In the genomic region with DNA sequence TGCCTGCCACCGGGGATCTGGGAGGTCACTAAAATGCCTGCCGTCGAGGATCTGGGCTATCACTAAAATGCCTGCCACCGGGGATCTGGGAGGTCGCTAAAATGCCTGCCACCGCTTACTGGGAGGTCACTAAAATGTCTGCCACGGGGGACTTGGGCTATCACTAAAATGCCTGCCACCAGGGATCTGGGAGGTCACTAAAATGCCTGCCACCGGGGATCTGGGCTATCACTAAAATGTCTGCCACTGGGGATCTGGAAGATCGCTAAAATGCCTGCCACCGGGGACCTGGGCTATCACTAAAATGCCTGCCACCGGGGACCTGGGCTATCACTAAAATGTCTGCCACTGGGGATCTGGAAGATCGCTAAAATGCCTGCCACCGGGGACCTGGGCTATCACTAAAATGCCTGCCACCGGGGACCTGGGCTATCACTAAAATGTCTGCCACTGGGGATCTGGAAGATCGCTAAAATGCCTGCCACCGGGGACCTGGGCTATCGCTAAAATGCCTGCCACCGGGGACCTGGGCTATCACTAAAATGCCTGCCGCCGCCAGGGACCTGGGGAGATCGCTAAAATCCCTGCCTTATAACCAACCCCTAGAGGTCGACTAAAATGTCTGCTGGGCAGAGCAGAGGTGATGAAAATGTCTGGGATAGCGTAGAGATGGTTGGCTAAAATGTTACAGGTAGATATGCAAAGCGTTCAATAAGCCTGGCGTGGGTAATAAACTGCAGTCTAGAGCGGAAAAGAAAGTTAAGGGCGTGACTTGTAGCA, we compare ENCODE assay signal across 32 mouse cellular contexts. TPM values are rescaled to one million over a fixed set of nuclear protein-coding genes. Genes with fewer than 3 reads are reported as not detected.
"Had no signal": no experiment of that assay in that cellular context is flagged by ENCODE, and none has a peak within 500 bp of the region (broad histone marks: within the 10 kb centered on the region; RNA-seq: fewer than 3 reads in every experiment).

No protein-coding gene starts in this region.

RNA-seq across cellular contexts. Expression of gene Gm26992, which starts 27.3 kb away (rescaled TPM):
- total RNA-seq: gastrocnemius, adult 2 months; gastrocnemius, postnatal 10 days; gastrocnemius, postnatal 25 days; gastrocnemius, postnatal 4 days; granulocyte monocyte progenitor cell, adult 5-6 weeks; heart, adult 18-20 months; heart, adult 8-10 months; heart, postnatal 10 days; heart, postnatal 25 days; heart, postnatal 4 days; layer of hippocampus, adult 2 months; layer of hippocampus, postnatal 10 days; left cerebral cortex, adult 2 months; left cerebral cortex, postnatal 14 days had no signal
- polyA plus RNA-seq: heart, embryonic 10.5 days; heart, embryonic 12.5 days; heart, embryonic 14.5 days; heart, embryonic 16.5 days; hindbrain, embryonic 10.5 days; hindbrain, embryonic 12.5 days; hindbrain, embryonic 14.5 days; hindbrain, embryonic 16.5 days; inflammation-experienced regulatory T-cells, adult 6 months; intestine, embryonic 15.5 days; intestine, postnatal 0 days; kidney, embryonic 14.5 days; kidney, embryonic 16.5 days; limb, embryonic 10.5 days; limb, embryonic 12.5 days; limb, embryonic 14.5 days; liver, embryonic 11.5 days; liver, embryonic 16.5 days had no signal

RNA-seq across cellular contexts. Expression of gene Tsx, which starts 34.9 kb away (rescaled TPM):
- total RNA-seq: gastrocnemius, adult 2 months; gastrocnemius, postnatal 10 days; gastrocnemius, postnatal 25 days; granulocyte monocyte progenitor cell, adult 5-6 weeks; heart, adult 18-20 months; heart, adult 8-10 months; heart, postnatal 10 days; heart, postnatal 25 days; heart, postnatal 4 days; layer of hippocampus, adult 2 months; left cerebral cortex, adult 2 months had no signal
- polyA plus RNA-seq: heart, embryonic 10.5 days; heart, embryonic 12.5 days; heart, embryonic 14.5 days; heart, embryonic 16.5 days; hindbrain, embryonic 10.5 days; hindbrain, embryonic 12.5 days; kidney, embryonic 14.5 days; liver, embryonic 11.5 days; liver, embryonic 16.5 days had no signal
